Mouse (Mus musculus) CH12.LX (cell line): Measurements from ENCODE around the gene Rprml. TPM values are rescaled to one million over a fixed set of nuclear protein-coding genes. Genes with fewer than 3 reads are reported as not detected.

Experiments used
- DNase-seq: peaks from one replicate; pipeline ENCODE4 v3.0.0-alpha.2; 2013; ENCODE audit errors: extremely low read depth
- H3K27ac ChIP-seq: 2 replicates; pipeline ENCODE4 v1.5.1; 2012; ENCODE audit warnings: low read depth, mild to moderate bottlenecking, control low read depth, moderate library complexity; ENCODE audit not compliant: insufficient read depth
- H3K27me3 ChIP-seq: replicated peaks from 2 replicates; pipeline ENCODE3; 2012; ENCODE audit warnings: inconsistent platforms
- H3K36me3 ChIP-seq, 2 experiments: replicated peaks in 1 of 2; 2 replicates each; pipeline versions ENCODE3 to v1.6.1; 2012; ENCODE audit warnings: inconsistent platforms in 1 of 2, low read length in 1 of 2, mild to moderate bottlenecking in 1 of 2, mixed read lengths in 1 of 2, moderate library complexity in 1 of 2; ENCODE audit not compliant: control insufficient read depth in 1 of 2, insufficient read depth in 1 of 2
- H3K4me1 ChIP-seq, 2 experiments: 2 replicates each; pipeline ENCODE4 v1.6.1; 2012; ENCODE audit warnings: inconsistent platforms in 1 of 2, moderate library complexity in 1 of 2; ENCODE audit not compliant: insufficient read depth in 2 of 2, control insufficient read depth in 1 of 2
- H3K4me2 ChIP-seq: 2 replicates; pipeline ENCODE4 v1.6.1; 2012; ENCODE audit warnings: low read depth, mild to moderate bottlenecking, control low read depth; ENCODE audit not compliant: poor library complexity, insufficient read depth, severe bottlenecking
- H3K4me3 ChIP-seq, 3 experiments: fragments of 150-350 bp in 1 of 3; sonication (generic) in 1 of 3; replicated peaks in 1 of 3; 2 replicates each; pipeline versions ENCODE3 to v1.5.1; 2011 to 2012; ENCODE audit warnings: low read depth in 2 of 3, low read length in 2 of 3, mild to moderate bottlenecking in 2 of 3, moderate library complexity in 2 of 3, control low read depth in 1 of 3, improper control_type of control experiment in 1 of 3, inconsistent platforms in 1 of 3, mixed read lengths in 1 of 3; ENCODE audit not compliant: poor library complexity in 1 of 3
- H3K79me2 ChIP-seq: replicated peaks from 2 replicates; pipeline ENCODE4 v1.6.1; 2012; ENCODE audit warnings: mild to moderate bottlenecking, moderate library complexity; ENCODE audit not compliant: control insufficient read depth, poor library complexity, insufficient read depth, severe bottlenecking; ENCODE audit errors: extremely low read depth
- H3K9ac ChIP-seq: 2 replicates; pipeline ENCODE4 v1.6.1; 2012; ENCODE audit warnings: low read depth, mild to moderate bottlenecking, control low read depth, moderate library complexity; ENCODE audit not compliant: insufficient read depth
- H3K9me3 ChIP-seq: replicated peaks from 2 replicates; pipeline ENCODE3; 2012; ENCODE audit warnings: low read length, inconsistent platforms, mixed read lengths
- CHD1 ChIP-seq: IDR thresholded peaks from 2 replicates; pipeline ENCODE4 v1.6.1; 2012; ENCODE audit warnings: low read depth, low read length, improper control_type of control experiment, inconsistent platforms
- CHD2 ChIP-seq: IDR thresholded peaks from 2 replicates; pipeline ENCODE4 v1.6.1; 2011; ENCODE audit warnings: low read length, improper control_type of control experiment
- CTCF ChIP-seq, 2 experiments: IDR thresholded peaks in 1 of 2; conservative IDR thresholded peaks in 1 of 2; 2 replicates each; pipeline ENCODE4 v1.5.1; 2011 to 2012; ENCODE audit warnings: low read depth in 2 of 2, low read length in 2 of 2, improper control_type of control experiment in 1 of 2, inconsistent platforms in 1 of 2, mild to moderate bottlenecking in 1 of 2, moderate library complexity in 1 of 2
- E2F4 ChIP-seq: IDR thresholded peaks from 2 replicates; pipeline ENCODE4 v1.6.1; 2011; ENCODE audit warnings: low read depth, low read length, improper control_type of control experiment; ENCODE audit not compliant: insufficient replicate concordance
- EP300 ChIP-seq: IDR thresholded peaks from 2 replicates; pipeline ENCODE4 v1.6.1; 2011; ENCODE audit warnings: low read length, improper control_type of control experiment
- HCFC1 ChIP-seq: IDR thresholded peaks from 2 replicates; pipeline ENCODE4 v1.6.1; 2012; ENCODE audit warnings: low read depth, mild to moderate bottlenecking, inconsistent platforms, low read length, improper control_type of control experiment
- JUND ChIP-seq: conservative IDR thresholded peaks from 2 replicates; pipeline ENCODE4 v1.6.1; 2011; ENCODE audit warnings: low read depth, low read length, improper control_type of control experiment
- MXI1 ChIP-seq: IDR thresholded peaks from 2 replicates; pipeline ENCODE4 v1.6.1; 2011; ENCODE audit warnings: mild to moderate bottlenecking, low read depth, low read length, improper control_type of control experiment
- NELFE ChIP-seq: IDR thresholded peaks from 2 replicates; pipeline ENCODE4 v1.6.1; 2011; ENCODE audit warnings: low read depth, low read length, improper control_type of control experiment
- NRF1 ChIP-seq: IDR thresholded peaks from 2 replicates; pipeline ENCODE4 v1.6.1; 2014; ENCODE audit warnings: low read depth, mild to moderate bottlenecking, inconsistent platforms, low read length, improper control_type of control experiment, moderate library complexity
- PAX5 ChIP-seq: IDR thresholded peaks from 2 replicates; pipeline ENCODE4 v1.6.1; 2012; ENCODE audit warnings: low read length, inconsistent platforms, mixed read lengths
- POLR2A ChIP-seq: IDR thresholded peaks from 2 replicates; pipeline ENCODE4 v1.6.1; 2011; ENCODE audit warnings: low read depth, mild to moderate bottlenecking, improper control_type of control experiment, low read length
- SMC3 ChIP-seq: IDR thresholded peaks from 2 replicates; pipeline ENCODE4 v1.6.1; 2011; ENCODE audit warnings: low read depth, low read length, improper control_type of control experiment
- TBP ChIP-seq: conservative IDR thresholded peaks from 2 replicates; pipeline ENCODE4 v1.6.1; 2011; ENCODE audit warnings: low read depth, low read length, improper control_type of control experiment
- ZKSCAN1 ChIP-seq: IDR thresholded peaks from 2 replicates; pipeline ENCODE4 v1.6.1; 2012; ENCODE audit warnings: low read depth, inconsistent platforms, low read length, improper control_type of control experiment, borderline replicate concordance
- ZMIZ1 ChIP-seq: IDR thresholded peaks from 2 replicates; pipeline ENCODE4 v1.6.1; 2012; ENCODE audit warnings: low read depth, mild to moderate bottlenecking, inconsistent platforms, low read length, improper control_type of control experiment
- dilution Hi-C: fragments of 300-500 bp; cut with MboI; formaldehyde crosslinking; loops from 2 replicates; pipeline ENCODE4 v1.14.3; 2020; ENCODE audit warnings: low sequenced_read_pairs; ENCODE audit not compliant: extremely low pct_unique_long_range_greater_than_20kb, extremely low pct_ligation_motif_present
- in situ Hi-C: fragments of 300-500 bp; cut with MboI; formaldehyde crosslinking; loops from 3 replicates; pipeline ENCODE4 v1.14.3; 2019; ENCODE audit warnings: low sequenced_read_pairs, low pct_ligation_motif_present, low pct_unique_long_range_greater_than_20kb, mixed read lengths
- polyA plus RNA-seq: library from polyadenylated mRNA; unstranded; fragments of >175 nt; gene quantifications from 2 replicates; pipeline ENCODE4 v1.2.1, GENCODE M21; 2012; ENCODE audit warnings: low read depth; ENCODE audit not compliant: insufficient read length
- total RNA-seq, 2 experiments: library from RNA; depleted of rRNA; stranded (reverse); fragments of 300-350 nt in 1 of 2; fragments of >200 nt in 1 of 2; gene quantifications; 2 replicates each; pipeline ENCODE4 v1.2.3; 2012 to 2014

The Rprml gene
- total and polyA plus RNA-seq, 3 experiments: not detected

DNA sequence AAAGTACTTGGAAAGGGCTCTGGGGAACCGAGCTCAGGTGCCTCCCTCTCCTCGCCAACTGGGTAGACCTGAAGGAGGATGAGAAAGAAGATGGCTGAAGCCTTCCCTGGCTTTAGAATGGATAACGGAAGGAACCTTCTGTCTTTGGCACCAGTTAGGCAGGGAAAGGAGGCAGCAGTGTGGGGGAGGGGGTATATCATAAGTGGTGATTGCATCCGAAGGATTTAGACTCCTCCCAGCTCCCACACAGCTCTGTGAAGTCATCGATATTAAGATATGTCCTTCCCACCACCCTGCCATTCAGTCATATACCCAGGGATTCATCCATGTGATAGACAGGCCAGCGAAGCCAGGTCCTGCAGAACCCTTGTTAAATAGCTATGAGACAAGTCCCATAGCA lies 2.1 kb downstream of the Rprml start:
- peaks cover 92% of the 10 kb centered on the region for H3K27me3 ChIP-seq
- no peak for DNase-seq
- H3K36me3 ChIP-seq: no peaks in the 10 kb centered on the region
- peaks cover 2 to 3% of the 10 kb centered on the region in 2 experiments; a peak in 3 of 4 replicates for H3K4me1 ChIP-seq
- no peak overlapping the region for H3K4me2 ChIP-seq
- dilution Hi-C loops: no loop called here
- TF ChIP-seq ZKSCAN1: no peak
- TF ChIP-seq CHD2: no peak
- no peak for TF ChIP-seq MXI1
- no peak for TF ChIP-seq CTCF (conservative IDR thresholded peaks at IDR 0.05 in 1 of 2, IDR thresholded peaks at IDR 0.05 in 1 of 2; ENCODE audit: low read depth in 2 of 2, low read length in 2 of 2)
- TF ChIP-seq JUND: no peak
- no peak for TF ChIP-seq E2F4
- TF ChIP-seq HCFC1: no peak
- TF ChIP-seq EP300: no peak
- TF ChIP-seq PAX5: no peak
- TF ChIP-seq NELFE: no peak
- TF ChIP-seq CHD1: no peak
- TF ChIP-seq TBP: no peak
- no peak for TF ChIP-seq NRF1
- TF ChIP-seq, all 38 proteins: peak for 0
- in situ Hi-C loops: no loop called here
- H3K79me2 ChIP-seq: no peaks in the 10 kb centered on the region
- H3K4me3 ChIP-seq: no peak overlapping the region
- H3K27ac ChIP-seq: no peak overlapping the region
- H3K9ac ChIP-seq: no peak overlapping the region
- H3K9me3 ChIP-seq: peaks cover 3% of the 10 kb centered on the region

- H3K4me1 ChIP-seq: no peaks in the 10 kb centered on the region
- H3K4me3 ChIP-seq: no peak overlapping the region
- dilution Hi-C loops (no loop called here), in situ Hi-C loops (no loop called here)
- H3K4me2 ChIP-seq: no peak overlapping the region
- no peak for DNase-seq
- H3K79me2 ChIP-seq: no peaks in the 10 kb centered on the region
- H3K9me3 ChIP-seq: peaks cover 3% of the 10 kb centered on the region
- H3K27ac ChIP-seq: no peak overlapping the region
- H3K27me3 ChIP-seq: peaks cover 92% of the 10 kb centered on the region
- no peaks in the 10 kb centered on the region for H3K36me3 ChIP-seq
- no peak overlapping the region for H3K9ac ChIP-seq
- TF ChIP-seq ZMIZ1: no peak
These were observed 4.1 kb downstream of the Rprml start for GRCm38 (mm10) chr11:103653359-103653965.

DNA sequence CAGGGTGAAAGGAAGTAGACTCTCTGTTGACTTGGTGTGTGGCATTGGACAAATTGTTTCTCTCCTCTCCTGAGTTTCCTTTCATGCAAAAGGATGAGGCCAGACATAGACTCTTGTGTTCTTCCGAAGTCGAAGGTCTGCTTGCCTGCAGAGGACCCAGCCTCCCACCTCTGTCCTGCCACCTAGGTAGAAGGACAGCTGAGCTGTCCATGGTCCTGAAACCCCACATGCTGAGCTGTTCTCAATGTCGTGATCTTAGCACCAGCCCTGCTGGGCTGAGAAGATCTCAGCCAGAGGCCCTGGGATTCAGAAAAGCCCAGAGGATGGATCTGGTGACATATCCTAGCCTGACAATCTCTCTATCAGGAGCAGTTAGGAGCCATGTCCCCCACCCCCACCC lies 7.2 kb downstream of the Rprml start:
- no peak overlapping the region for H3K4me3 ChIP-seq
- TF ChIP-seq JUND (no peak), POLR2A (no peak), SMC3 (no peak), CHD1 (no peak), MXI1 (no peak; the same call in 1 of the 2 replicates)
- H3K4me2 ChIP-seq: no peak overlapping the region
- DNase-seq: peak; percentile 65
- no peaks in the 10 kb centered on the region for H3K79me2 ChIP-seq
- no peak overlapping the region for H3K9ac ChIP-seq
- in situ Hi-C loops (no loop called here), dilution Hi-C loops (no loop called here)
- H3K4me1 ChIP-seq: no peaks in the 10 kb centered on the region
- no peak overlapping the region for H3K27ac ChIP-seq
- peaks cover 92% of the 10 kb centered on the region for H3K27me3 ChIP-seq
- no peaks in the 10 kb centered on the region for H3K36me3 ChIP-seq
- no peaks in the 10 kb centered on the region for H3K9me3 ChIP-seq
